Mouse (Mus musculus): Measurements from ENCODE around the gene Trhde.

GRCm38 (mm10) chr10:114758614-114759013 lies 43.5 kb downstream of the Trhde start:
- no peak for TF ChIP-seq CTCF (IDR thresholded peaks at IDR 0.05; ENCODE audit: low read depth, low read length)
- no peak for TF ChIP-seq TAL1 (conservative IDR thresholded peaks at IDR 0.05; ENCODE audit: low read depth, low read length)
- TF ChIP-seq GATA1 (IDR thresholded peaks at IDR 0.05; ENCODE audit: borderline replicate concordance, low read length): no peak
- TF ChIP-seq POLR2AphosphoS5 (IDR thresholded peaks at IDR 0.05; ENCODE audit: insufficient replicate concordance, low read depth, low read length): no peak

Measured in G1E (cell line).